Mouse (Mus musculus) left cerebral cortex, postnatal 4 days (tissue): Measurements from ENCODE around the gene Bhlhe40. TPM values are rescaled to one million over a fixed set of nuclear protein-coding genes. Genes with fewer than 3 reads are reported as not detected.
A peak's percentile ranks its signal among the peaks of the same experiment; 100 is the strongest.

Experiments
- DNase-seq: peaks from one replicate; pipeline ENCODE4 v3.0.0-alpha.2; 2022
- intact Hi-C: fragments of 180-260 bp; cut with DNase I; formaldehyde crosslinking; loops from one replicate; pipeline ENCODE4 v1.15.1; 2025
- total RNA-seq, 2 experiments: library from RNA; stranded (reverse); gene quantifications; 2 replicates each; pipeline ENCODE4 v1.2.3; 2021

Gene Bhlhe40
- total RNA-seq, 2 experiments from 2014 or later: 33.1 to 35.4 TPM

- intact Hi-C loops: loop anchor here (5.0 kb wide), 2 partner anchors 50 to 245 kb away; no protein-coding TSS in a partner anchor
- no peak for DNase-seq
Measured at GRCm38 (mm10) chr6:108662314-108663240, 2.1 kb downstream of the Bhlhe40 start.

- DNase-seq: no peak
- intact Hi-C loops: loop anchor here (5.0 kb wide), 2 partner anchors 49 to 246 kb away; no protein-coding TSS in a partner anchor
Measured at GRCm38 (mm10) chr6:108663241-108664194, 3.1 kb downstream of the Bhlhe40 start.

- intact Hi-C loops: loop anchor here (5.0 kb wide), 2 partner anchors 48 to 247 kb away; no protein-coding TSS in a partner anchor
- no peak for DNase-seq
Measured at GRCm38 (mm10) chr6:108664533-108665150, 4.2 kb downstream of the Bhlhe40 start.

GRCm38 (mm10) chr6:108665587-108665986 is 5.2 kb downstream of the Bhlhe40 start:
- intact Hi-C loops: no loop called here
- no peak for DNase-seq

GRCm38 (mm10) chr6:108666648-108667488 is 6.4 kb downstream of the Bhlhe40 start:
- DNase-seq: no peak
- intact Hi-C loops: no loop called here

GRCm38 (mm10) chr6:108667599-108668021 is 7.2 kb downstream of the Bhlhe40 start:
- intact Hi-C loops: no loop called here
- no peak for DNase-seq

- peak; percentile 84 for DNase-seq
- intact Hi-C loops: no loop called here
Measured at GRCm38 (mm10) chr6:108668321-108668786, 7.9 kb downstream of the Bhlhe40 start.

GRCm38 (mm10) chr6:108670276-108670675 is 9.8 kb downstream of the Bhlhe40 start:
- intact Hi-C loops: no loop called here
- DNase-seq: no peak

- no peak for DNase-seq
- intact Hi-C loops: no loop called here
Measured at GRCm38 (mm10) chr6:108670821-108671220, 10.4 kb downstream of the Bhlhe40 start.

- DNase-seq: no peak
- intact Hi-C loops: no loop called here
Measured at GRCm38 (mm10) chr6:108672094-108672493, 11.7 kb downstream of the Bhlhe40 start.

GRCm38 (mm10) chr6:108674221-108674620 is 13.8 kb downstream of the Bhlhe40 start:
- intact Hi-C loops: no loop called here
- DNase-seq: no peak

- intact Hi-C loops: no loop called here
- DNase-seq: no peak
Measured at GRCm38 (mm10) chr6:108676783-108677340, 16.4 kb downstream of the Bhlhe40 start.

GRCm38 (mm10) chr6:108677697-108678096 is 17.3 kb downstream of the Bhlhe40 start:
- intact Hi-C loops: no loop called here
- no peak for DNase-seq

- no peak for DNase-seq
- intact Hi-C loops: no loop called here
Measured at GRCm38 (mm10) chr6:108678227-108678626, 17.8 kb downstream of the Bhlhe40 start.

- DNase-seq: no peak
- intact Hi-C loops: no loop called here
Measured at GRCm38 (mm10) chr6:108680503-108680902, 20.1 kb downstream of the Bhlhe40 start.

- DNase-seq: no peak
- intact Hi-C loops: no loop called here
Measured at GRCm38 (mm10) chr6:108681084-108681483, 20.7 kb downstream of the Bhlhe40 start.

- no peak for DNase-seq
- intact Hi-C loops: no loop called here
Measured at GRCm38 (mm10) chr6:108683140-108683539, 22.7 kb downstream of the Bhlhe40 start.

- no peak for DNase-seq
- intact Hi-C loops: no loop called here
Measured at GRCm38 (mm10) chr6:108684430-108684829, 24.0 kb downstream of the Bhlhe40 start.

GRCm38 (mm10) chr6:108685758-108686355 is 25.4 kb downstream of the Bhlhe40 start:
- intact Hi-C loops: no loop called here
- no peak for DNase-seq
